Mouse (Mus musculus) liver, embryonic 16.5 days (tissue): ENCODE results near the gene Arid1b. TPM values are rescaled to one million over a fixed set of nuclear protein-coding genes. Genes with fewer than 3 reads are reported as not detected.
"Not testable (repeated sequence)": the region's sequence is repeated elsewhere in the genome, so short reads cannot be mapped to it uniquely, and the experiment has no call there.

Source experiments
- ATAC-seq: fragments of 200-750 bp; cut with Nextera tagmentation; 2 replicates; pipeline ENCODE4 v1.8.0; 2017; ENCODE audit warnings: low read depth, mild to moderate bottlenecking, moderate number of reproducible peaks, moderate library complexity
- H3K27ac ChIP-seq: fragments of 300-500 bp; sonication (generic); 2 replicates; pipeline ENCODE4 v1.5.1; 2014; ENCODE audit warnings: mild to moderate bottlenecking, low read length
- H3K27me3 ChIP-seq: fragments of 300-500 bp; sonication (generic); 2 replicates; pipeline ENCODE4 v1.6.1; 2014; ENCODE audit warnings: low read depth, low read length, mixed read lengths; ENCODE audit not compliant: control insufficient read depth, insufficient read depth
- H3K36me3 ChIP-seq: fragments of 300-500 bp; sonication (generic); 2 replicates; pipeline ENCODE4 v1.6.1; 2014; ENCODE audit warnings: mild to moderate bottlenecking; ENCODE audit not compliant: control insufficient read depth, insufficient read depth
- H3K4me1 ChIP-seq: fragments of 300-500 bp; sonication (generic); 2 replicates; pipeline ENCODE4 v1.6.1; 2014; ENCODE audit warnings: low read depth, low read length, mixed read lengths; ENCODE audit not compliant: control insufficient read depth
- H3K4me2 ChIP-seq: fragments of 300-500 bp; sonication (generic); 2 replicates; pipeline ENCODE4 v1.6.1; 2014; ENCODE audit warnings: low read depth, low read length, mixed read lengths
- H3K4me3 ChIP-seq: fragments of 300-500 bp; sonication (generic); 2 replicates; pipeline ENCODE4 v1.5.1; 2014; ENCODE audit warnings: low read depth, mild to moderate bottlenecking, low read length
- H3K9ac ChIP-seq: fragments of 300-500 bp; sonication (generic); 2 replicates; pipeline ENCODE4 v1.6.1; 2014; ENCODE audit warnings: low read depth, low read length
- H3K9me3 ChIP-seq: fragments of 300-500 bp; sonication (generic); replicated peaks from 2 replicates; pipeline ENCODE4 v1.6.1; 2016; ENCODE audit warnings: low read length; ENCODE audit not compliant: control insufficient read depth
- WGBS: fragments of 180-500 bp; shearing (Covaris S2); extraction: QIAGEN DNeasy Blood & Tissue Kit; methylation state at CpG from one replicate; pipeline ENCODE4 v1.1.7; 2014; ENCODE audit not compliant: insufficient replicate concordance; 5-methylcytosine and 5-hydroxymethylcytosine counted together
- polyA plus RNA-seq: library from polyadenylated mRNA; unstranded; fragments of >200 nt; fragmentation: Nextera tagmentation; extraction: Ambion mirVana; gene quantifications from 2 replicates; pipeline ENCODE4 v1.2.1, GENCODE M21; 2015

Gene Arid1b
- polyA plus RNA-seq, 1 experiment from 2014 or later = 3.2 TPM

DNA sequence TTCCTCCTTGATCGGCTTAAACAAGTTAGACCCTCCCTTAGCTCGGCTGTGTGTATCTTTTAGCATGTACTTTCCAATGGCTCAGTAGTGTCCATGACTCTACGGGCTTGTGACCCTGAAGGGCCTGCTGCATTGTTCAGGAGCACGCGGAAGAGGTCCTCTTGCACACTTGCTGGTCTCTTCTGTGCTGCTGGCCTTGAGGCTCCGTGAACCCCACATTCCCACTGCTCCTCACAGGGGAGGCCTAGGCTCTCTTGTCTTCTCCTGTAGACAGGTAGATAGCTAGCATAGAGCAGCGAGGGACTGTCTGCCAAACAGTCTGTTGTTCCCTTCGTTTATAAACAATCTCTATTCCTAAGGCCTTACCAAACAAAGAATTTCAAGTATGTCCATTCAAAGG is 115.2 kb downstream of the Arid1b start:
- no peak overlapping the region for H3K4me2 ChIP-seq
- WGBS = 80% methylated on average over 8 of the region's 8 CpGs
- no peaks in the 10 kb centered on the region for H3K27me3 ChIP-seq
- 0 out of 2 replicates have a peak overlapping the region, but pooled peaks have one; percentile 21 for H3K27ac ChIP-seq
- H3K9me3 ChIP-seq = no peaks in the 10 kb centered on the region
- H3K36me3 ChIP-seq = no peaks in the 10 kb centered on the region
- H3K9ac ChIP-seq = no peak overlapping the region
- no peak for ATAC-seq
- H3K4me3 ChIP-seq = no peak overlapping the region
- peaks cover 71% of the 10 kb centered on the region for H3K4me1 ChIP-seq

DNA sequence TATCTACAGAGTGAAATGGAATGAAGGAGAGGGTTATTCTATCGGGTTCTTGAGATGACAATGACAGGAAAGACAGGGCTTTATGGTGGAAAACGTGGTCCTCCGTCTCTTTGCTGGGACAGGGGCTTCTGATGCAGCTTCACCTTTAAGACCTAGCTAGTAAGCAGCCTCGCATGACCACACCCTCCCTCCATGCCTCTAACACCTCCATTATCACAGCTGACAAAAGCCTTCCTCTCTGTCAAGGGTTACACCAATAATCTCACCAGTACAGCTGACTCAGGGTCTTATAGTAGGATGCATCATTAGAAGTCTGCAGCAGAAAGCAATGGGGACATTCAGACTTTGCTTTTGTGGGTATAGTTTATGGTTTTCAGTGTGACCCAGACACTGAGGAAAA is 116.0 kb downstream of the Arid1b start:
- peaks cover 66% of the 10 kb centered on the region for H3K4me1 ChIP-seq

DNA sequence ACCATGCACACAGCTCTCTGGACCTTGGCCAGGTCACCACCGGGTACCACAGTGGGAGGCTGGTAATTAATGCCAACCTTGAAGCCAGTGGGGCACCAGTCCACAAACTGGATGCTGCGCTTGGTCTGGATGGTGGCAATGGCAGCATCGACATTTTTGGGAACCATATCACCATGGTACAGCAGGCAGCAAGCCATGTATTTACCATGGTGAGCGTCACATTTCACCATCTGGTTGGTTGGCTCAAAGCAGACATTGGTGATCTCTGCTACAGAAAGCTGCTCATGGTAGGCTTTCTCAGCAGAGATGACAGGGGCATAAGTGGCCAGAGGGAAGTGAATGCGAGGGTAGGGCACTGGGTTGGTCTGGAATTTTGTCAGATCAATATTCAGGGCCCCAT is 116.8 kb downstream of the Arid1b start:
- H3K9ac ChIP-seq, H3K36me3 ChIP-seq, H3K27me3 ChIP-seq, H3K4me3 ChIP-seq, ATAC-seq, H3K9me3 ChIP-seq, H3K4me2 ChIP-seq: not testable (repeated sequence)
- Histone ChIP-seq H3K27ac (peak overlapping the region; percentile 76), H3K4me1 (peaks cover 66% of the 10 kb centered on the region)
- WGBS = 85% methylated on average over 5 of the region's 5 CpGs

More for the DNA sequence above, 116.0 kb downstream of the Arid1b start:
- H3K4me3 ChIP-seq = no peak overlapping the region
- 0 out of 2 replicates have a peak overlapping the region, but pooled peaks have one; percentile 18 for H3K4me2 ChIP-seq
- 50% methylated on average over 4 of the region's 4 CpGs for WGBS
- H3K9ac ChIP-seq = 0 out of 2 replicates have a peak overlapping the region, but pooled peaks have one; percentile 7
- no peaks in the 10 kb centered on the region for H3K9me3 ChIP-seq
- no peaks in the 10 kb centered on the region for H3K36me3 ChIP-seq
- peak; percentile 58 for ATAC-seq
- H3K27me3 ChIP-seq = no peaks in the 10 kb centered on the region
- H3K27ac ChIP-seq = peak overlapping the region; percentile 76

DNA sequence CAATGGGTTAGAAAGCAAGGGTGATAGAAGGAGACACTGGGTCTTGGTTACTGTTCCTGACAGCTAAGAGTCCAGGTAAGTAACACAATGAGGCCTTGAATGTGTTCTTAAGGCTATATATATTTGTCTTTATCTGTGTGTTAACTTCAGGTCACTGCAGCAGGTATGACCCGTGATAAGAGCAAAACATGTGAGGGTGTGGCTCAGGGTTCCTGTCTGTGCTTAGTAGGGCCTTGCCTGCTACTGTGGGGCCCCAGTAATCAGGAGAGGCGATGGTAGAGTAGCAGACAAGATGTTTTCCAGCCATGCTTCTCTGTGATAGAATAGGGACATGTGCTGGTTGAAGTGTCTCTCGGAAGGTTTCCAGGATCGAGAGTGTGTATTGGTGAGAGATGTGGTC is 118.0 kb downstream of the Arid1b start:
- ATAC-seq = peak; percentile 98
- no peaks in the 10 kb centered on the region for H3K9me3 ChIP-seq
- peaks cover 60% of the 10 kb centered on the region for H3K4me1 ChIP-seq
- H3K4me3 ChIP-seq = peak overlapping the region; percentile 35
- H3K27me3 ChIP-seq = no peaks in the 10 kb centered on the region
- H3K36me3 ChIP-seq = no peaks in the 10 kb centered on the region
- peak overlapping the region; percentile 55 for H3K9ac ChIP-seq
- H3K27ac ChIP-seq = peak overlapping the region; percentile 94
- WGBS = 21% methylated on average over 4 of the region's 4 CpGs
- peak overlapping the region; percentile 55 for H3K4me2 ChIP-seq

DNA sequence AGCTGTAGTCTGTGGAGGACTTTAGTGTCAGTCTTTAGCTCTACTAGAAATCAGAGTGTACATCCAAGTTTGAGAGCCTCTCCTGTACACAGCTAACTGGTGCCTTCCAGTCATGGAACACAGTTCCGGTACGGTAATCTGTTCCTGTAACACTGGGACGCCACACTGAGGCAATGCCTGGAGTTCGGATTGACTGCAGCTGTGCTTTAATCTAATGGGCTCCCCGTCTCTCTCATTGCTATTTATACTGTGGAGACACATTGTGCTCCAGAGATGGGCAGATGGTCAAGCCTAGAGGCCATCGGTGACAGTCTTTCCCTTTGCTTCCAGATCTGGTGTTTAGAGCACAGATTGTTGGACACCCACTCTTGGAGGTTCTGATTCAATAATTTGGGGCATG is 121.8 kb downstream of the Arid1b start:
- ATAC-seq = no peak
- Histone ChIP-seq H3K27ac (no peak overlapping the region), H3K4me3 (no peak overlapping the region), H3K4me1 (peaks cover 29% of the 10 kb centered on the region), H3K4me2 (no peak overlapping the region), H3K9ac (no peak overlapping the region), H3K36me3 (no peaks in the 10 kb centered on the region), H3K9me3 (no peaks in the 10 kb centered on the region), H3K27me3 (no peaks in the 10 kb centered on the region)
- WGBS = 87% methylated on average over 6 of the region's 6 CpGs

DNA sequence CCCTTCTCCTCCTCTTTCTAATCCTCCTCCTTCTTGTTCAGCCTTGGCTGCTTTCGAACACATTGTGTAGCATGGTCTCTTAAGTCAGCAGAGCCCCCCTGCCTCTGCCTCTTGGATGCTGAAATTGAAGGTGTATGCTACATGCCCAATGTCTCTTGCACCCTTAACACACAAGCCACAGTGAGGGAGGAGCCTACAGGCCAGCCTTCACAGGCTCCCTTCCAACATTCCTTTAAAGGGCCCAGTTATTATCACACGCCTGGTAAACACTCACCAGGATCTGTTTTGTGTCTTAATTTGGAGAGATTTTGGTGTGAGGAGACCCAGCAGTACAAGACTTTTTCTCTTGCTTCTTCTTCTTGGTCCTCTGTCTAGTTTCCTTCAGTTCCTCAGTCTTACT is 122.9 kb downstream of the Arid1b start:
- H3K27ac ChIP-seq = no peak overlapping the region; the same call in 1 of the 2 replicates
- ATAC-seq = no peak

DNA sequence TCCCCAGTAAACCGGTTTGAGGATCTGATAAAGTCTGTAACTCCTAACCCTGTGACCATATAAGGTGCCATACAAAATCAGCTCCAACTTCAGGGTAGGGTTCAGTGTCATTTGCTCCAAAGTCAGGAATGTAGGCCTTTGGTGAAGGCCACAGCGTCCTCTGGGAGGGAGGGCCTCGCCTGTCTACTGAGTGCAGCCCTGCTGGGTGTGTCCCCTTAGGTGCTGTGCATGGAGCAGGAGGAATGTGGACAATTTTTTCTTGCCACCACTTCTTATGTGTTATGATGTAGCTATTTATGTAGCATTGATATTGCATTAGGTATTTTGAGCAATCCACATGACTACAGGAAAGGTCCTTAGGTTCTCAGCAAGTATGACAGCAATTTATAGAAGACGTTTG is 124.0 kb downstream of the Arid1b start:
- H3K36me3 ChIP-seq = no peaks in the 10 kb centered on the region
- no peak overlapping the region for H3K9ac ChIP-seq
- H3K4me2 ChIP-seq = no peak overlapping the region
- no peak overlapping the region for H3K27ac ChIP-seq
- H3K4me3 ChIP-seq = no peak overlapping the region
- H3K4me1 ChIP-seq = peaks cover 9% of the 10 kb centered on the region
- H3K9me3 ChIP-seq = no peaks in the 10 kb centered on the region
- H3K27me3 ChIP-seq = no peaks in the 10 kb centered on the region
- no peak for ATAC-seq
- 70% methylated on average over 4 of the region's 4 CpGs for WGBS

More for the DNA sequence above, 122.9 kb downstream of the Arid1b start:
- Histone ChIP-seq H3K9me3 (no peaks in the 10 kb centered on the region), H3K36me3 (no peaks in the 10 kb centered on the region), H3K27me3 (no peaks in the 10 kb centered on the region), H3K4me2 (no peak overlapping the region), H3K4me1 (peaks cover 18% of the 10 kb centered on the region), H3K4me3 (no peak overlapping the region), H3K9ac (no peak overlapping the region)
- 62% methylated on average over 2 of the region's 2 CpGs for WGBS

DNA sequence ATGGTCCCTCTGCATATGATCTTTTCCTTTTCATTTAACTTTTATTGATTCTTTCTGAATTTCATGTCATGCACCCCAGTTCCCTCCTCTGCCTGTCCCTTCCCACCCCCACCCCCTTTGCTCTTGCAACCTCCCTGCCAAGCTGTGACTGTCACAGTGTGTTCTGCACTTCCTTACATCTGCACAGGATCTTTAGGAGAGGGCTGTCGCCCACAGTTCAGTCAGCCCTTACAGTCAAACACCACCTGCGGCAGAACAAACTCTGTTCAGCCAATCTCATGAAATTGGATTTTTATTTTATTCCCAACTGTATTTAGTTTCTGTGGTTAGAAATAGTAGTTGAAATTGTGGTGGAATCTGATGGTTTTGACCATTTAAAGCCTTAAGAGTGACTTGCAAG is 130.5 kb downstream of the Arid1b start:
- H3K9me3 ChIP-seq = no peaks in the 10 kb centered on the region
- no peaks in the 10 kb centered on the region for H3K27me3 ChIP-seq
- no peak for ATAC-seq
- H3K9ac ChIP-seq = no peak overlapping the region
- H3K4me2 ChIP-seq = no peak overlapping the region
- no peak overlapping the region for H3K4me3 ChIP-seq
- no peak overlapping the region for H3K27ac ChIP-seq
- no peaks in the 10 kb centered on the region for H3K36me3 ChIP-seq
- no peaks in the 10 kb centered on the region; the same call in 1 of the 2 replicates for H3K4me1 ChIP-seq
- 49% methylated on average over 2 of the region's 2 CpGs for WGBS

DNA sequence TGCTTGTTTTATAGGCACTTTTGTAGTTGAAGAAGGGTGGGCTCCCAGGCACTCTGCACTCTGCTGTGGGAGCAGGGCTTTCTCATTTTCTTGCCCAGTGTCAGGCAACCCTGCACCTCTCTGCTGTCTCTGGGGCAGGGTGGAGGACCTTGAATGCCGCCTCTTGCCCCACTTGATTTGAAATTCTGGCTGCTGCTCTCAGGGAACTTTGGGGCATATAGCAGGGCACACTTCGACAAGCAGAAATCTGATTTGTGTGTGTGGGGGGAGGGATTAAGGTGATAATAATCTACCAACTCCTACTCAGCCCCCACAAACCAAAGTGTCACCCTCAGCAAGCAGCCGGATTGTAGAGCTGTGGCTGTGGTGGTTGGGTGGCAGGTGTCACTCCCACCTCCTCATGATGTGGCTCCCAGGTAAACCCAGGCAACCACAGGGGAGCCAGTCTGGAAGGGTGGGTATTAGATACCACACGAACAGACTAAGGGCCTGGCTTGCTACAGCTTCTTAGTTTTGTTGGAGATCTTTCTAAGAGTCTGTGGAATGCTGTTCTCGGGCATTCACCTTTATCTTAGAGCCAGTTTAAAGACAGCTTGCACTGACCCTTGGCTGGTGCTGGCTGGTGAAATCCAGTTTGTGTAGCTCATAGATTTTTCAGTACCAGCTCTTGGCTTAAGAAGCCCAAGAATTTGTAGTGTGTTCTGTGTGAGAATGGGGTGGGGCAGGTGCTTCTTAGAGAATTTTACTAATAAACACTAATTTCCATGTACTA is 131.1 kb downstream of the Arid1b start:
- Histone ChIP-seq H3K4me3 (no peak overlapping the region), H3K4me1 (no peaks in the 10 kb centered on the region; the same call in 1 of the 2 replicates), H3K27me3 (no peaks in the 10 kb centered on the region), H3K9me3 (no peaks in the 10 kb centered on the region), H3K9ac (no peak overlapping the region), H3K4me2 (no peak overlapping the region), H3K36me3 (no peaks in the 10 kb centered on the region), H3K27ac (no peak overlapping the region)
- no peak for ATAC-seq
- WGBS = 60% methylated on average over 5 of the region's 5 CpGs
